Mouse (Mus musculus) hindbrain, embryonic 14.5 days (tissue): Measurements from ENCODE around the gene Th. TPM values are rescaled to one million over a fixed set of nuclear protein-coding genes. Genes with fewer than 3 reads are reported as not detected.

ENCODE experiments used
- ATAC-seq: fragments of 200-750 bp; cut with Nextera tagmentation; 2 replicates; pipeline ENCODE4 v1.8.0; 2017; ENCODE audit warnings: moderate number of reproducible peaks, mild to moderate bottlenecking, moderate TSS enrichment, moderate library complexity; ENCODE audit not compliant: low FRiP score
- DNase-seq: peaks from one replicate; pipeline ENCODE4 v3.0.0-alpha.2; 2015; ENCODE audit warnings: low spot score
- H3K27ac ChIP-seq: fragments of 300-500 bp; sonication (generic); 2 replicates; pipeline ENCODE4 v1.5.1; 2014; ENCODE audit warnings: mild to moderate bottlenecking, moderate library complexity
- H3K27me3 ChIP-seq: fragments of 300-500 bp; sonication (generic); 2 replicates; pipeline ENCODE4 v1.6.1; 2014; ENCODE audit warnings: mild to moderate bottlenecking, low read length, mixed read lengths; ENCODE audit not compliant: control insufficient read depth, insufficient read depth
- H3K36me3 ChIP-seq: fragments of 300-500 bp; sonication (generic); replicated peaks from 2 replicates; pipeline ENCODE4 v1.6.1; 2014; ENCODE audit not compliant: control insufficient read depth, insufficient read depth
- H3K4me1 ChIP-seq: fragments of 300-500 bp; sonication (generic); replicated peaks from 2 replicates; pipeline ENCODE4 v1.6.1; 2014; ENCODE audit warnings: antibody characterized with exemption, low read length, mixed read lengths; ENCODE audit not compliant: control insufficient read depth, insufficient read depth
- H3K4me2 ChIP-seq: fragments of 300-500 bp; sonication (generic); replicated peaks from 2 replicates; pipeline ENCODE4 v1.6.1; 2014; ENCODE audit warnings: mild to moderate bottlenecking, moderate library complexity
- H3K4me3 ChIP-seq: fragments of 300-500 bp; sonication (generic); replicated peaks from 2 replicates; pipeline ENCODE4 v1.5.1; 2014; ENCODE audit warnings: mild to moderate bottlenecking, low read length
- H3K9ac ChIP-seq: fragments of 300-500 bp; sonication (generic); 2 replicates; pipeline ENCODE4 v1.6.1; 2014
- H3K9me3 ChIP-seq: fragments of 300-500 bp; sonication (generic); 2 replicates; pipeline ENCODE4 v1.6.1; 2016; ENCODE audit warnings: low read length; ENCODE audit not compliant: control insufficient read depth
- WGBS: fragments of 180-500 bp; shearing (Covaris S2); extraction: QIAGEN DNeasy Blood & Tissue Kit; methylation state at CpG from one replicate; pipeline ENCODE4 v1.1.7; 2014; 5-methylcytosine and 5-hydroxymethylcytosine counted together
- polyA plus RNA-seq: library from polyadenylated mRNA; unstranded; fragments of >200 nt; fragmentation: Nextera tagmentation; extraction: Ambion mirVana; gene quantifications from 2 replicates; pipeline ENCODE4 v1.2.1, GENCODE M21; 2014

Th gene
- polyA plus RNA-seq, 1 experiment from 2014 or later: 4.7 TPM

DNA sequence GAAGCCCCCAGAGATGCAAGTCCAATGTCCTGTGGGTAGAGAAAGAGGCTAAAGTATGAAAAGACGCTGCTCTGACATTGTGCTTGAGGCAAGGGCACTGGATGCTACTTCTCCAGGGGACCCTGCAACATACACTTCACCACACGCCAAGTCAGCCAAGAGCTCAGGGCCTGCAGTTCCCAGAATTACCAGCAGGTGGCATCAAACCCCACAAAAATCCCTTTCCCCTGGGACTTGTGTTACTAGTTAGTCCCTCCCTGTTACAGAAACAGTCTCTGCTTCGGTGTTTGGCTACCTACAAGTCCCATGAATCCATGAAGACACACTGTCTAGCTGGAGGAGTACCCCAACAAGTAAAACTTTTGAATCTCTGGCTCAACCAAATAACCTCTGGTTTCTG, 36.3 kb downstream of the Th start:
- WGBS: 11% methylated on average over 3 of the region's 3 CpGs
- ATAC-seq (peak; percentile 24; the same call in 1 of the 2 replicates), DNase-seq (peak; percentile 97)
- Histone ChIP-seq H3K9me3 (no peaks in the 10 kb centered on the region), H3K27me3 (no peaks in the 10 kb centered on the region), H3K4me2 (no peak overlapping the region), H3K4me3 (no peak overlapping the region), H3K36me3 (no peaks in the 10 kb centered on the region), H3K27ac (no peak overlapping the region), H3K9ac (no peak overlapping the region), H3K4me1 (peaks cover 1% of the 10 kb centered on the region)

DNA sequence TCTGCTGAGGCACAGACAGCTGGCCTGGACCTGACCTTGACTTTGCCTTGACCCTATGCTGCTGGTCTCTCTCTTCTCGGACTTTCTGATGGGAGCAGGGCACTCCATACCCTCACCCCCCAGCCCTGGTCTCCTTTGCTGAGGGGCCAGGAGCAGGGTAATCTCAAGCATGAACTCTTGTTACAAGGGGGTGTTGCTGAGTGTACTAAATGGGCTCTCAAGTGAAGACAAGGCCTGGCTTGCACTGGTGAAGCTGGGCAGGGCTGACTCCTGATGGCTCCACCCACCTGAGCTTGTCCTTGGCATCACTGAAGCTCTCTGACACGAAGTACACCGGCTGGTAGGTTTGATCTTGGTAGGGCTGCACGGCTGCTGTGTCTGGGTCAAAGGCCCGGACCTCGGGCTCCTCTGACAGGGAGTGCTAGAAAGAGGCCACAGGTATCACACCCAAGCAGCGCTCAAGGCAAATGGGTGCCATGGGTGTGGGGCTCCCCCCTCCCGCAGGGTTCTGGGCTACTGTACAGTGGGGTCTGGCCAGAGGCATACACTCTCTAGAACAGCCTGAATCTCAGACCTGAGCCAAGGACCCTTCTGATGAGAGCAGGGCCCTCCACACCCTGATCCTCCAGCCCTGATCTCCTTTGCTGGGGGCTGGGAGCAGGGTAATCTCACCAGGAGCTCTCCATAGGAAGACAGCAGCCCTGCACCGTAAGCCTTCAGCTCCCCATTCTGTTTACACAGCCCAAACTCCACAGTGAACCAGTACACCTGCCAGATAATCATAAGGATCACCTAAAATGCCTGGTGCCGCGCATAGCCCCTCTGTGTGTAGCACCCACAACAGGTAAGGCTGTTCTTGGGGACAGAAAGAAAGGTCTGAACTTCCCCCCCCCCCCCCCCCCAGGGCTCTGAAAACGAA, 36.9 kb downstream of the Th start:
- Histone ChIP-seq H3K4me1 (no peaks in the 10 kb centered on the region), H3K9ac (no peak overlapping the region), H3K36me3 (no peaks in the 10 kb centered on the region), H3K27me3 (no peaks in the 10 kb centered on the region), H3K27ac (no peak overlapping the region), H3K9me3 (no peaks in the 10 kb centered on the region), H3K4me3 (no peak overlapping the region), H3K4me2 (no peak overlapping the region)
- ATAC-seq (no peak), DNase-seq (no peak)
- WGBS: 75% methylated on average over 12 of the region's 12 CpGs

DNA sequence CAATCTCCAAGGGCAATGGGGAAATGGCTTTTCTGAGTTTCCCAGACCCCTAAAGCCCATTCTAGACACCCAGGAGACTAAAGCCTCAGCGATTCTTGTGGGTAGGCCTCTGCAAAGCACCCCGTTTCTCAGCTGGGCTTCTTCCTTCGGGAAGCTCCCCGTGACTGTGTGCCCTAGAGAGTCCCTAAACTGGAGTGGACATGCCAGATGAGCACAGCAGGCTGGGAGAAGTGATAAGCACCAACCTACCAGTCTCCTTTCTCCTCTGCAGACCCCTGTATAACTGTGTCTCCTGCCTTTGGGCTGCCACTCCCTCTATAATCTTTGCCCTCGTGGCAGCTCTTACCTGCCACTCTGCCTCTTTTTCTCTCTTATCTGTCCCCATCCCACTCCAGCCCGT, 37.6 kb downstream of the Th start:
- Histone ChIP-seq H3K4me1 (no peaks in the 10 kb centered on the region), H3K4me3 (no peak overlapping the region), H3K27me3 (no peaks in the 10 kb centered on the region), H3K9ac (no peak overlapping the region), H3K4me2 (no peak overlapping the region), H3K36me3 (no peaks in the 10 kb centered on the region), H3K27ac (no peak overlapping the region), H3K9me3 (no peaks in the 10 kb centered on the region)
- WGBS: 75% methylated on average over 6 of the region's 6 CpGs
- no peak for ATAC-seq
- no peak for DNase-seq

DNA sequence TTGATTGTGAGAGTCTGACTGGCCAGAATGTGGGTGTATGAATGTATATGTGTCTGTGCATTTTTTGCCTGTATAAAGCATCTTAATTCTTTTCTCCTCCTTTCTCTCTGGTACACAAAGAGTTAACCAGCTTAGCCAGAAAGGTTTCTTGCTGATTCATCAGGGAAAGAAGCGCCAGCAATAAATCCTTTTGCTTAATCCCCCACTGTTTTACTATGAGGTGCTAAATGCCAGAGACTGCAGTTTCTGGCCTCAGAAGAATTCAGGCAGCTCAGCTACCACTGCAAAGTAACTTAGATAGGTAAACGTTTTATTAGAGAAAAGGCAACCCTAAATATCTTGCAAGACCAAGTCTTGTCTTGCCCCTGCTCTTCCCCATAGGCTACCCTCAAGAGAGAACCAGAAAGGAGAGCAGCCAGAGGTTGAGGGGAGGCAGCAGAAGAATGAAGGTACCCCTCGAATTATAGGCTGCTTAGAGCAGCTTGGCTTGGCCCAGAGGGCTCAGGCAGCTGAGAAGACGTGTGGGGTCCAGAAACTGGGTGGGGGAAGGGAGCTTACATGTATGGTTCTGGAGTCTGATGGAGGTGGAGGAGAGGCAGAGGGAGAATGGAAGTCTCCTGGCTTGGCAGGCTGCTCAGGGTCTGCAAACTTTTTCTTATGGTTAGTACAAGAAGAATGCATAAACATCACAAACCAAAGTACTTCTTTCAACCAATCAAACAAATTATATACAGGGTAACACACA, 61.3 kb downstream of the Th start:
- H3K4me2 ChIP-seq: no peak overlapping the region
- H3K36me3 ChIP-seq: no peaks in the 10 kb centered on the region
- H3K27ac ChIP-seq: no peak overlapping the region
- H3K9me3 ChIP-seq: no peaks in the 10 kb centered on the region
- DNase-seq: no peak
- H3K4me1 ChIP-seq: 0 out of 2 replicates have a peak, but pooled peaks cover 7% of the 10 kb centered on the region
- no peak overlapping the region for H3K4me3 ChIP-seq
- H3K9ac ChIP-seq: no peak overlapping the region
- 7% methylated on average over 4 of the region's 4 CpGs for WGBS
- no peaks in the 10 kb centered on the region for H3K27me3 ChIP-seq
- ATAC-seq: no peak

DNA sequence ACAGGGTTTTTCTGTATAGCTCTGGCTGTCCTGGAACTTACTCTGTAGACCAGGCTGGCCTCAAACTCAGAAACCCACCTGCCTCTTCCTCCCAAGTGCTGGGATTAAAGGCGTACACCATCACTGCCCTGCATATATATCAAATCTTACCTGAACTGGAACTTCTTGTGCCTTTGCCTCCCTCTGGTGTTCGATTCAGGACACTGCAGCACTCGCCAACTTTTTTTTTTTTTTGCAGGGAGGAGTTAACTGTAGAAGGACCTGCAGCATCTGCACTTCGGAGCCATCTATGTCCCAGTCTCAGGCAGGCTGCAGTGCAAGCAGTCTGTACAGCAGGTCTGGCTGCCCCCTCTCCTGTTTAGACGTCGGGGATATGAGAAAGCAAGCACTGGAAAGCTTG, 80.2 kb downstream of the Th start:
- no peak overlapping the region for H3K4me3 ChIP-seq
- no peaks in the 10 kb centered on the region for H3K27me3 ChIP-seq
- peak; percentile 77 for DNase-seq
- H3K9me3 ChIP-seq: no peaks in the 10 kb centered on the region
- H3K27ac ChIP-seq: no peak overlapping the region
- no peak for ATAC-seq
- H3K36me3 ChIP-seq: no peaks in the 10 kb centered on the region
- no peaks in the 10 kb centered on the region for H3K4me1 ChIP-seq
- H3K4me2 ChIP-seq: no peak overlapping the region
- H3K9ac ChIP-seq: no peak overlapping the region
- 26% methylated on average over 6 of the region's 6 CpGs for WGBS

Other genes with a start within 250 kb of the Th start
- gene Ins2, start 187.7 kb downstream of the Th start, polyA plus RNA-seq: 3.1 and 4.0 TPM in 2 replicates
- gene Ascl2, start 38.1 kb upstream of the Th start, polyA plus RNA-seq: 0.39 and 0.51 TPM in 2 replicates
- gene Tspan32, start 73.9 kb upstream of the Th start, polyA plus RNA-seq: 0.43 and 0.82 TPM in 2 replicates
- gene Cd81, start 121.6 kb upstream of the Th start, polyA plus RNA-seq: 455 and 483 TPM in 2 replicates
- gene Tssc4, start 138.1 kb upstream of the Th start, polyA plus RNA-seq: 56.8 and 62.8 TPM in 2 replicates
- 1.9 and 2.3 TPM in 2 replicates for gene Trpm5, start 163.5 kb upstream of the Th start, polyA plus RNA-seq
- 0.94 and 1.3 TPM in 2 replicates for gene Kcnq1, start 175.2 kb upstream of the Th start, polyA plus RNA-seq